Mouse (Mus musculus): ENCODE data around the gene Clpx.
"Not testable (repeated sequence)": the region's sequence is repeated elsewhere in the genome, so short reads cannot be mapped to it uniquely, and the experiment has no call there.

Clpx gene

GRCm38 (mm10) chr9:65292421-65292820 lies 1.6 kb upstream of the Clpx start:
- DNase-seq (ENCODE audit: low spot score) = no peak

DNA sequence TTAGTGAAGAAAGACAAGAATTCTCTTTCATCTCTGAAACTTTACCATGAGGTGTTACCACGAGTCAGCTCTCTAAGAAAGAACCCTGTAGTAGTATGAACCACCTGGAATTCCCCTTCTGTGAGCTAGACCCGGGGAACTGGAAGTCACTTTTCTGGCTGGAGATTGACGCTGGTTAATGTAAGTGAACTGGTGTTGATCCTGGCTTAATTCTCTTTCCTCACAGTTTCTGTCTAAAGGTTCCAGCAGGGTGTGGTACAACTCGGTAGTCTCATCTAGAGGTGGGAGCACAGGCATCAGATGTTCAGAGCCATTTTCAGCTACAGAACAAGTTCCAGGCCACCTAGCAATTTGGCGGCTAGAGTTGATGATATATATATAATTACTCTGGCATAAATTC lies 941 bp upstream of the Clpx start:
- DNase-seq (ENCODE audit: low spot score) = no peak

DNA sequence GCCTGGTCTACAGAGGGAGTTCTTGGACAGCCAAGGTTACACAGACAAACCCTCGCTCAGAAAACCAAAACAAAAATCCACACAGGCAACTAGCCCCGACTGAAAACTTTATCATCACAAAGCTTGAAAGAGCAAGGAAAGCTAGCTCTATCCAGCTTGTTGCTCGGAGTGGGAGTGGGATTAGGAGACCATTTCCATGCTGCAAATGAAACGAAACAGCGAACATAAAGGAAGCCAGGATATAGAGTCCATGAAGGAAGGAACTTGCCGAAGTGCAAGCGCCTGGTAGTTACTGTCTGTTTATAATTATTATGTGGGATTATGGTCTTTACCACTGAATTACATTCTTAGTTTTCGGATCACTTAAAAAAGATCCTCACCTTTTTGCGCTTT lies 484 bp upstream of the Clpx start:
- DNase-seq (ENCODE audit: low spot score) = no peak

- DNase-seq (ENCODE audit: low spot score) = no peak
These were observed 787 bp downstream of the Clpx start for GRCm38 (mm10) chr9:65294716-65295378.

- no peak for DNase-seq (ENCODE audit: low spot score)
These were observed 3.0 kb downstream of the Clpx start for GRCm38 (mm10) chr9:65297056-65297455.

DNA sequence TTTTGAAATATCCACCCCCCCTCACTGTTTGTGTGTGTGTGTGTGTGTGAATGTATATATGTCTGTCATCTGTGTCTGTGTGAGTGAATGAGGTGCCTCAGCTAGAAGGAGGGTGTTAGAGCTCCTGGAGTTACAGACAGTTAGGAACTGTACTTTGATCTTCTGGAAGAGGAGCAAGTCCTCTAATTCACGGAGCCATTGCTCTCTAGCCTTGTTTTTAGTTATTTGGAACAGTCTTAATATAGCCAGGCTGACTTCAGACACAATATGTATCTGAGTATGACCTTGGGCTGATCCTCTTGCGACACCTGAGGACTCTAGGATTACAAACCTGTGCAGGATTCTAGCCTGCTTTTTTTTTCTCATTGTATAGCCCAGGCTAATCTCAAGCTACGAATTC lies 4.7 kb downstream of the Clpx start:
- DNase-seq (ENCODE audit: low spot score) = no peak

DNA sequence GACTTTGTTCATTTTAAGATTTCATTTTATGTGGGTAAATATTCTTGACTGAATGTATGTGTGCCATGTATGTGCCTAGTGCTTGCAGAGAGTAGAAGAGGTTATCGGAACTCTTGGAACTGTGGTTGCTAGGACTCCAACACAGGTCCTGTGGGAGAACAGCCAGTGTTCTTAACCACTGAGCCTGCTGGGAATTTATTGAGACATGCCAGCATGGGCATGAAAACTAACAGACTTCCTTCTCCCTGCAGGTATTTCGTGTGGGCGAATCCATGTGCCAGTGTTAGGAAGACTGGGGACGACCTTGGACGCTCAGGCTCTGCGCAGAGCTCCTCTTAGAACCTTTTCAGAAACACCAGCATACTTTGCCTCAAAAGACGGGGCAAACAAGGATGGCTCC lies 5.6 kb downstream of the Clpx start:
- no peak for DNase-seq (ENCODE audit: low spot score)

GRCm38 (mm10) chr9:65302327-65302983 lies 8.4 kb downstream of the Clpx start:
- no peak for DNase-seq (ENCODE audit: low spot score)

DNA sequence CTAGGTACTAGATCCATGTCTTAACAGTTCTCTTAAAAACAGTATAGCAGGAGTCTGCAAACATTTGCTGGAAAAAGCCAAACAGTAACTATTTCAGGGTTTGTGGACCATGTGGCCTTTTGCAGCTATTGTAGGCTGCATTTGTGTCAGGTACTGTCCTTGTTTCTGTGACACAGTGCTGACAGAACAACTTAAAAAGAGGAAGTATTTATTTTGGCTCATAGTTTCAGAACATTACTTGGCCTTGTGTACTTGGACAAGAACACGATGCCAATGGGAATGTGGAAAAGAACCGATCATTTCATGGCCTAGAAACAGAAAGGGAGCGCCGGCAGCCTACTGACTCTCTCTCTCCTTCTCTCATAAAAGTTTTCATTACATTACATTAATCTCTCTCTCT lies 9.5 kb downstream of the Clpx start:
- DNase-seq (ENCODE audit: low spot score) = no peak

- DNase-seq (ENCODE audit: low spot score) = no peak
These were observed 10.2 kb downstream of the Clpx start for GRCm38 (mm10) chr9:65304300-65304699.

- DNase-seq (ENCODE audit: low spot score) = no peak
These were observed 12.6 kb downstream of the Clpx start for GRCm38 (mm10) chr9:65306672-65307071.

DNA sequence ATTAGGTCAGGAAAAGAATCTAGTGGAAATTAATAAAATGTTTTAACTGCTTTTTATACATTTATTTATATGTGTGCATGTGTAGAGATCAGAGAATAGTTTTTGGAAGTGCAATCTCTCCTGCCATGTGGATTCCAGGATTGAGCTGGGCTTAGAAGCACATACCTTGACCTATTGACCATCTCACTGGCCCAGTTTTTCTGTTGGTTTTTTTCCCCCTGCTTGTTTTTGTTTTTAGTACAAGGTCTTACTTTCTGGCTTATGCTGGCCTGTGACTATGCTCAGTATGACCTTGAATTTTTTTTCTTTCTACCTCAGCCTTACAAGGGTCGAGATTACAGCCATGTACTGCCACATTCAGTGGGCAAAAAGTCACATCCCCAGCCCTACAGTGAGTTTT lies 14.0 kb downstream of the Clpx start:
- peak; percentile 21 for DNase-seq (ENCODE audit: low spot score)

GRCm38 (mm10) chr9:65312669-65313357 lies 18.8 kb downstream of the Clpx start:
- no peak for DNase-seq (ENCODE audit: low spot score)

DNA sequence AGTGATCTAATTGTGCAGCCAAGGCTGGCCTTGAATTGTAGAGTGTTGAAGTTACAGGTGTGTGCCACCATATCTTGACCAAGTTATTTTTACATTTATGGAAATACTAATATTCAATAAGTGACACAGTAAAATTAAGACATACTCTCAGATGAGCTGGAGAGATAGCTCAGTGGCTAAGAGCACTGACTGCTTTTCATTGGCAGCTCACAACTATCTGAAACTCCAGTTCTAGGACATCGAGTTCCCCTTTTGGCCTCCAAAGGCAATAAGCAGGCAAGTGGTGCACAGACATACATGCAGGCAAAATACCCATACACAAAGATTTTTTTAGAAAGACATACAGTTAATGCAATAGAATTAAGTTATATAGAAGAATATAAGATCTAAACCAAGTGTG lies 19.8 kb downstream of the Clpx start:
- DNase-seq (ENCODE audit: low spot score) = no peak

- no peak for DNase-seq (ENCODE audit: low spot score)
These were observed 28.3 kb downstream of the Clpx start for GRCm38 (mm10) chr9:65322255-65322900.

- no peak for DNase-seq (ENCODE audit: low spot score)
These were observed 31.9 kb downstream of the Clpx start for GRCm38 (mm10) chr9:65325971-65326370.

GRCm38 (mm10) chr9:65327371-65327770 lies 33.3 kb downstream of the Clpx start:
- no peak for DNase-seq (ENCODE audit: low spot score)

DNA sequence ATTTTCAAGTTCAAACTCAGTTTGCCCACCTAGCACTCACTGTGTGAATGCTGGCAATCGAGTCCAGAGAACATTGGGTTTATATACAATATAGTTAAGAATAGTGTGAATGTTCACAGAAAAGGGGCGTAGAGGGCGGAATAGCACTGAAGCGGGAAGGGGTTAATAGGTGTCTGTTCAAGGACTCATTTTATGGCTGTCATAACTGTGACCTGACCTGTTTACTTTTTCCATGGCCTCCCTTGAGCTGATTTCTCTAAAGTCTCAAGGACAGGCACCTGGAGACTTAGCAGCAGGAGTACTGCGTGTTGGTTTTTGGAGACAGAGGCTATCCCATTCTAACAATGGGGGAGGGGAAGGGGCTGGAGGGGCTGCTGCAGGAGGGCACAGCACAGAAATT lies 39.9 kb downstream of the Clpx start:
- DNase-seq (ENCODE audit: low spot score) = no peak

GRCm38 (mm10) chr9:65339146-65339545 lies 45.1 kb downstream of the Clpx start:
- no peak for DNase-seq (ENCODE audit: low spot score)

- DNase-seq (ENCODE audit: low spot score) = no peak
These were observed 46.4 kb downstream of the Clpx start for GRCm38 (mm10) chr9:65340414-65340813.

DNA sequence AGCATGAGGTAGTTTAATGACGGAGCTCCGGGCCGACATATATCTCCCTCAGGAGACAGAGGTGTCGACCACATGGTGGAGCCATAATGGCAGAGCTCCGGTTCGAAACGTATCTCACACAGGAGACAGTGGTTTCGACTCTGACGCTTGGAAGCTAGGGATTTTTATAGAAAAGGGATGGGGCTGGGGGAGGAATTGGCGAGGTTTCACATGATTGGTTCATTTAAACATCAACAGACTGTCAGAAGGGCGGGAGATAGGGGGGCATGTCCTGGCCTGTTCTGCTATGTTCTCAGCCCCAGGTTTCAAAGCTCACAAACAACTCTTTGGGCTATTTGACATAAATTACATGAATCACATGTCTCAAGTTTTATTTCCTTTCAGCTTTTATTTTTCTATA lies 51.4 kb downstream of the Clpx start:
- not testable (repeated sequence) for DNase-seq (ENCODE audit: low spot score)

DNA sequence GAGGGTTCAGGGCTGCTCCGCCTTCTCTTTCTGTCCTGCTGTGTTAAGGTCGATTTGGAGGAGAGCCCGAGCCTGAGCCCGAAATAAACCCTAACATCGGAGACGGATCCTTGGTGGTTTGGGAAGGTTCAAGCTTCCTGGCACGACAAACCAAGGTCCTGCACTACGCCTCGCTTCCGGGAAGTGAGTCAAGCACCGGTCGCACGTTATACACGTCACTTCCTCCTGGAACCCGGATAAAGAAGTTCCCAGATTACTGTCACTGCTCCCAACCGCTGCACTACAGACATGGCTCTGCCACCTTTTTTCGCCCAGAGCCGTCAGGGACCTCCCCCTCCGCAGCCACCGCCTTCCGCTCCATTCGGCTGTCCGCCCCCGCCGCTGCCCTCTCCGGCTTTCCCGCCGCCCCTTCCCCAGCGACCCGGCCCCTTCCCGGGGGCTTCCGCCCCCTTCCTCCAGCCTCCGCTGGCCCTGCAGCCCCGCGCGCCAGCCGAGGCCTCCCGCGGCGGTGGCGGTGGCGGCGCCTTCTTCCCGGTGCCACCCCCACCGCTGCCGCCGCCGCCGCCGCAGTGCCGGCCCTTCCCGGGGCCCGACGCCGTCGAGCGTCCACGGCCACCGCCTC lies 51.9 kb downstream of the Clpx start, which contains the start of gene Pdcd7:
Gene Pdcd7 (plus strand): TSS at position 251 of the 622 bp plus-strand sequence.
- DNase-seq (ENCODE audit: low spot score) = peak; percentile 94

Data from testis, postnatal 14 days (tissue).